Mouse (Mus musculus): ENCODE data around the gene Thap12.

Gene Thap12

DNA sequence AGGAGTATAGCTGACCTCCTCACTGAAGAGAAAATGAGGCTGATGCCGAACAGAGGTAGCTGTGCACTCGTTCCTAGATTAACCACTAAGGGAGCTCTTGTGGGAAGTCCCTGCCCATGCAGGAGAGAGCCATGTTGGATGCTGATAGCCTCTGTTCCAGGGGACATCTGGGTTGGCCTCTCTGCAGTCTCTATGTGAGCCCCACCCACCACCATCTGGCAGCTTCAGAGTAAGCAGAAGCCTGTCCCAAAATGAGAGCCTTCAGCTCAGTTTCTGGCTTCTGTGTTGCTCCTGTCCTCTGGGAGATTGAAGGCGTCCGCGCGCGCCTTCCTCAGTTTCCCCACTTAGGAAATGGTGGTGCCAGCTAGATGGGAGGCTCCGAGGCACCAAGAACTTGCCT, 53.7 kb downstream of the Thap12 start:
- no peak for DNase-seq (ENCODE audit: low read depth, low spot score)

- DNase-seq (ENCODE audit: low read depth, low spot score), result no peak
These were observed 57.2 kb downstream of the Thap12 start for GRCm38 (mm10) chr7:98760126-98760525.

DNA sequence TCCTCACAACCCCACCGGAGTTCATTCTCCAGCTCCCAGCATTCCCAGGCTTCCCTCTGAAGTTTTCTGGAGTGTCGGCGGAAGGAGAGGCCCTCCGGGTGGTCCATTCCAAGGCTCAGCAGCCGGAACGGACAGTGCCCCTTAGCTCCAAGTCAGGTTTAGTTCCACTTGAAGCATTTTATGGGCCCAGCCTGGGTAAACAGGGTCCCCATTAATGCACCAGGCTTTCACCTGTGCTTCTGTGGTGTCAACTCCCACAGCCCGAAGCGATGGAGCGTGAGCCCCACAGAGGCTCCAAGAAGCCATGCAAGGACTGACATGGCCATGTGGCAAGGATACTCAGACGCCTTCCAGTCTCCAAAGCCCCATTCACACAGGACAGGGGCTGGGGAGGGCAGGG, 61.0 kb downstream of the Thap12 start:
- no peak for DNase-seq (ENCODE audit: low read depth, low spot score)

DNA sequence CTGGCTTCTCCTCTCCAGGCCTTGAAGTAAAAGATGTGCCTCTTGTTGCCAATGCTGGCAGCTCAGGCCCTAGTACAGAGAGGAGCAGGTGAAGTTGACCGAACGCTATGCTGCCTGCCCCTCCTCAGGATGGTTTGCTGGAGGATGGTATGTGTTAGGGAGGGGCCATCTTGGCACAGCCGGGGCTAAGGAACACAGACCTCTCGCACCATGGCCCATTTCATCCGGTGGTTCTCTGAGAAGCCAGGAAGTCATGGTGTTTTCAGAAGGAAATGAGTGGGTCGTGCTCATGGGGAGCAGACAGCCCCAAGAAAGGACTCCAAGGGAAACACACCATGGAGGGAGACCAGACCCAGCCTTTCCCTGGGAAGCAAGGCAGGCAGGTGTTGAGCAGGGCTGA, 64.4 kb downstream of the Thap12 start:
- no peak for DNase-seq (ENCODE audit: low read depth, low spot score)

Measured in brain, embryonic 18.5 days (tissue).